Mouse (Mus musculus) neural tube, embryonic 10.5 days (tissue): ENCODE results near the gene Palld.

Source experiments
- DNase-seq: peaks from one replicate; pipeline ENCODE4 v3.0.0-alpha.2; 2017; ENCODE audit warnings: low spot score; ENCODE audit errors: extremely low spot score

Gene Palld

GRCm38 (mm10) chr8:61731306-61732088, 171.0 kb downstream of the Palld start:
- DNase-seq: no peak

- DNase-seq: no peak
Measured at GRCm38 (mm10) chr8:61730669-61731068, 171.8 kb downstream of the Palld start.

- DNase-seq: no peak
Measured at GRCm38 (mm10) chr8:61725306-61726017, 177.0 kb downstream of the Palld start.

- no peak for DNase-seq
Measured at GRCm38 (mm10) chr8:61722226-61722625, 180.3 kb downstream of the Palld start.

GRCm38 (mm10) chr8:61715351-61716125, 187.0 kb downstream of the Palld start:
- DNase-seq: no peak

GRCm38 (mm10) chr8:61714293-61714831, 188.1 kb downstream of the Palld start:
- DNase-seq: no peak

GRCm38 (mm10) chr8:61713195-61713990, 189.1 kb downstream of the Palld start:
- no peak for DNase-seq

- DNase-seq: no peak
Measured at GRCm38 (mm10) chr8:61712426-61712825, 190.1 kb downstream of the Palld start.

GRCm38 (mm10) chr8:61708586-61709305, 193.7 kb downstream of the Palld start:
- DNase-seq: peak; percentile 31

- DNase-seq: no peak
Measured at GRCm38 (mm10) chr8:61705491-61705890, 197.0 kb downstream of the Palld start.

GRCm38 (mm10) chr8:61702122-61702521, 200.4 kb downstream of the Palld start:
- no peak for DNase-seq

GRCm38 (mm10) chr8:61700932-61701681, 201.4 kb downstream of the Palld start:
- peak; percentile 33 for DNase-seq

GRCm38 (mm10) chr8:61700298-61700697, 202.2 kb downstream of the Palld start:
- peak; percentile 36 for DNase-seq

GRCm38 (mm10) chr8:61698959-61699358, 203.5 kb downstream of the Palld start:
- DNase-seq: no peak

- DNase-seq: no peak
Measured at GRCm38 (mm10) chr8:61697728-61698385, 204.6 kb downstream of the Palld start.

GRCm38 (mm10) chr8:61696846-61697455, 205.5 kb downstream of the Palld start:
- DNase-seq: no peak

- DNase-seq: no peak
Measured at GRCm38 (mm10) chr8:61695416-61695815, 207.1 kb downstream of the Palld start.

GRCm38 (mm10) chr8:61692866-61693265, 209.6 kb downstream of the Palld start:
- no peak for DNase-seq
